Mouse (Mus musculus) kidney, adult 2 months (tissue): ENCODE measurements around the gene Krtdap. TPM values are rescaled to one million over a fixed set of nuclear protein-coding genes. Genes with fewer than 3 reads are reported as not detected.
"Not testable (repeated sequence)": the region's sequence is repeated elsewhere in the genome, so short reads cannot be mapped to it uniquely, and the experiment has no call there.

ENCODE experiments used
- DNase-seq: peaks from one replicate; pipeline ENCODE4 v3.0.0; 2021
- H3K27ac ChIP-seq: fragments of 200-500 bp; 2 replicates; pipeline ENCODE4 v1.5.1; 2012; ENCODE audit warnings: low read depth, low read length, control low read depth, inconsistent platforms; ENCODE audit not compliant: insufficient read depth
- H3K27me3 ChIP-seq: fragments of 200-500 bp; replicated peaks from 2 replicates; pipeline ENCODE4 v1.6.1; 2012; ENCODE audit warnings: mild to moderate bottlenecking, moderate library complexity, low read length, inconsistent platforms; ENCODE audit not compliant: control insufficient read depth, insufficient read depth
- H3K36me3 ChIP-seq: fragments of 200-500 bp; 2 replicates; pipeline ENCODE4 v1.6.1; 2012; ENCODE audit warnings: mild to moderate bottlenecking, moderate library complexity, low read length, inconsistent platforms; ENCODE audit not compliant: control insufficient read depth, insufficient read depth
- H3K4me1 ChIP-seq: fragments of 200-500 bp; 2 replicates; pipeline ENCODE4 v1.6.1; 2011; ENCODE audit warnings: low read length; ENCODE audit not compliant: control insufficient read depth, insufficient read depth
- H3K4me3 ChIP-seq: fragments of 200-500 bp; 2 replicates; pipeline ENCODE4 v1.5.1; 2011; ENCODE audit warnings: mild to moderate bottlenecking, low read depth, low read length, control low read depth; ENCODE audit not compliant: insufficient read depth
- CTCF ChIP-seq: fragments of 200-500 bp; conservative IDR thresholded peaks from 2 replicates; pipeline ENCODE4 v1.5.1; 2011; ENCODE audit warnings: low read depth, mild to moderate bottlenecking, control low read depth, low read length, moderate library complexity, mixed read lengths; ENCODE audit not compliant: insufficient read depth, insufficient read length
- POLR2A ChIP-seq: fragments of 200-500 bp; IDR thresholded peaks from one replicate; pipeline ENCODE4 v1.6.1; 2011; ENCODE audit warnings: low read depth, low read length, control low read depth
- WGBS: fragments of 180-500 bp; shearing (Covaris S2); methylation state at CpG from one replicate; pipeline ENCODE4 v1.1.7; 2018; 5-methylcytosine and 5-hydroxymethylcytosine counted together
- polyA plus RNA-seq: library from polyadenylated mRNA; depleted of rRNA; stranded (reverse); fragments of >200 nt; gene quantifications from 2 replicates; pipeline ENCODE4 v1.2.3, GENCODE M21; 2012; rRNA removed

Krtdap gene
- polyA plus RNA-seq = 0.50 TPM in 1 of 2 replicates, not detected in the other

DNA sequence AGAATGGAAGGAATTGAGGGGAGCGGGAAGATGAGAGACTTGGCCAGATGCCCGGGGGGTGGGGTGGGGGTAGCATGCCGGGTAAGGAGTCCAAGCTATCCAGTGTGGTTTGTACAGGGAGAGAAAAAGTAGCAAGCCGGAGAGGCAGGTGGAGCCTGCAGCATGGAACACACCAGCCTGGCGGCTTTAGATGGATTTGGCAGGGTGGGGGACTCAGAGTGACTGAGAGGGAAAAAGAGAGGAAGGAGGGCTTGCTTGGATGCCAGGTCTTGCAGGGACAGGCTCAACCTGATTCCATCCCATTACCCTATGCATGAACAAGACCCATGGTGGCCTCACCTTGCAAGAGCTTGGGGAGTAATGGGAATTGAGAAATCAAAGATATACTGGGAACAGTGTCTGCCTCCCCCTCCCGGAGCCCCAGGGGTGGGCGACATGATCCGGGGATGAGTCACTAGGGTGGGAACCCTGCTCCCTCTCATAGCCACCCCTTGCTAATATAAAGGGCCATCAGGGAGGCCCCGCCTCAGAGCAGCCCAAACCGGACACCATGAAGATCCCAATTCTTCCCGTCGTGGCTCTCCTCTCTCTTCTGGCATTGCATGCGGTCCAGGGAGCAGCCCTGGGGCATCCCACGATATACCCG, at the start of gene Krtdap:
Krtdap (plus strand) TSS at position 520 of the 646 bp plus-strand sequence.
- no peaks in the 10 kb centered on the region for H3K36me3 ChIP-seq
- TF ChIP-seq POLR2A (no peak), CTCF (no peak)
- 47% methylated on average over 15 of the region's 15 CpGs for WGBS
- no peak for DNase-seq
- no peak within 1 kb of the TSS for H3K4me3 ChIP-seq
- no peak within 1 kb of the TSS for H3K27ac ChIP-seq
- H3K27me3 ChIP-seq = no peaks in the 10 kb centered on the region
- H3K4me1 ChIP-seq = no peaks in the 10 kb centered on the region

DNA sequence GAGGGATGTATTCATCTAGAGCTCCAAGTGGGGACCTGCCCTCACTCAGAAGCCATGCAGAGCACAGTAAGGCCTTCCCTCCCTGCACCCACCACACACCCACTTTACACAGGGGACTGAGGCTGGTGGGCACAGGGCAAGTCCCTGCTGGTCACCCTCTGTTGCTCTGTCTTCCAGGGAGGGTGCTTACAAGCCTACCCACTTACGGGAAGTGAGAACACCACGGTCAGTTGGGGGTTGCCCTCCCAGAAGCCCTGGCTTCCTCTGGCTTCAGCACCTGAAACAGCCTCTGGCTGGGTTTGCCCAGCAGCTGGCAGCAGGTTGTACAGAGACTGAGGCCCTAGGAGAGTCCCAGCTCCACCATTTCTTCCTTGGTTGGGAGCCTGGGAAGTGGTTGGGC, 45.1 kb upstream of the Krtdap start:
- WGBS = 72% methylated on average over 2 of the region's 2 CpGs
- H3K27me3 ChIP-seq = not testable (repeated sequence)

DNA sequence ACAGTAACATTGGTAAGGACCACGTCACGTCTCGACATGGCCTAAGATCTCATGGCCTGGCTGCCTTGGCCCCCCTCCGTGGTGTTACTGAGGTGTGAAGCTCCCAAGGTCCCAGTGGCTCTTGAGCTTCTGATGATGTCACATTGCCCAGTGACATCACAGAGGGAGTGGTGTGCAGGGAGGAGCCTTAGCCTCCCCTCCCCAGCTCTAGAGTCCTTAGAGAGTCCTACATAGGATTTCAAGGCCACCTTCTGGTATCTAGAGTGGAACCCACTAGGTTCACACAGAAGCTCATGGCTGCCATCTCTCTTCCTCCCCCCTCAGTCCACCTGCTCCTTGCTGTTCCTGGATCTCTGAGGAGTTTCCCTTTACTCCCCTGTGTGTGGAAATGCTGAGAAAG, 44.1 kb upstream of the Krtdap start, which contains the start of gene Gapdhs:
Gapdhs (minus strand) TSS at position 65 of the 400 bp plus-strand sequence.
- H3K4me3 ChIP-seq, DNase-seq, H3K36me3 ChIP-seq, H3K27me3 ChIP-seq, H3K4me1 ChIP-seq, H3K27ac ChIP-seq: not testable (repeated sequence)
- 91% methylated on average over 4 of the region's 4 CpGs for WGBS

More for the DNA sequence above, 45.1 kb upstream of the Krtdap start:
- H3K4me3 ChIP-seq, H3K36me3 ChIP-seq, DNase-seq, H3K4me1 ChIP-seq, H3K27ac ChIP-seq: not testable (repeated sequence)

DNA sequence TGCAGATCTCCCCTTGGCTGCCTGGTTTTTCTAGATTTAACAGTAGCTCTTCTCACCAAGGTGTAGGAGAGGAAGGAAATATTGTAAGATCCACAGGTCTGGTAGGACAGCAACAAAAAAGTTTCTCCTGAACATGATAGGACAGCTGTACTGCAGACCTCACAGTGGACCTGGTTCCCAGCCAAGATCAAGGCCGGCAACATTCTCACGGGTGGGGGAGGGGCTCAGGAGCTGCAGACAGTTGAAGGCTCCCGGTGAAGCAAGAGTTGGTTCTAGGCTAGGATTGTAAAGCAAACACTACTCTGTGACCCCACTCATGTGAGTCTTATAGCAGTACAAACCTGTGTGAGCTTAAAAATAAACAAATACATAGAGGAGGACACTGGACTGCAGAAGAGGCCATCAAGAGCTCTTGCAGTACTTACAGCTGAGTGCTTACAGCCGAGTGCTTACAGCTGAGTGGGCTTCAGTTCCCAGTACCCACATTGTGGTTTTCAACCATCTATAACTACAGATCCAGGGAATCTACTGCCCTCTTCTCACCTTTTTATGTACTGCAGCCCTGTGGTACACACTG, 43.6 kb upstream of the Krtdap start:
- no peak overlapping the region for H3K27ac ChIP-seq
- no peaks in the 10 kb centered on the region for H3K36me3 ChIP-seq
- peak; percentile 25 for DNase-seq
- WGBS = 25% methylated on average over 4 of the region's 4 CpGs
- H3K4me3 ChIP-seq = no peak overlapping the region
- H3K27me3 ChIP-seq = no peaks in the 10 kb centered on the region
- no peaks in the 10 kb centered on the region for H3K4me1 ChIP-seq
- no peak for TF ChIP-seq CTCF
- no peak for TF ChIP-seq POLR2A

DNA sequence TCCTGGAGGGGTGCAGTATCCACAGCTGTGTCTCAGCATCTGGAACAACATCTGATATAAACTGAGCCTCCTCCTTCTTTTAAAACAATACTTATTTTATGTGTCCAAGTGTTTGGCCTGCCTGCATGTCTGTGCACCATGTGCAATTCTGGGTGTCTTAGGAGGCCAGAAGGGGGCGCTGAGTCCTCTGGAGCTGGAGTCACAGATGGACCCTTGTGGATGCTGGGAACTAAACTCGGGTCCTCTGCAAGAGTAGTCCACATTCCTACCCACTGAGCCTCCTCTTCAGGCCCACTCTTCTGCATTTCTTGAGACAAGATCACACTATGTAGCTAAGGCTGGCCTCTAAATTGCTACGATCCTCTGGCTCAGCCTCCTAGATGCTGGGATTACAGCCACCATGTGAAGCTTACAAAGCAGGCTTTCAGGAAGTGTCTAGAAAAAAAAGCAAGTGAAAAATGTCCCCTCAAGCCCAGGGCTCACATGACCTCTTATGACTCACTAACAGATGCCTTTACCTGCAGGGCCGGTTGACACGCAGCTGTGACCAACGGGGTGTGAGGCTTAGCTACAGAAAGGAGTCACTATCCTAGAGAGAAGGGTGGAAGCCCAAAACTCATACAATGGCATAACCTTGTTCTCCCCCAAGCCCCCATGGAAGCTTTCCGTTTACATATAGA, 40.0 kb upstream of the Krtdap start:
- Histone ChIP-seq H3K4me3 (no peak overlapping the region), H3K36me3 (no peaks in the 10 kb centered on the region), H3K4me1 (no peaks in the 10 kb centered on the region), H3K27ac (no peak overlapping the region), H3K27me3 (no peaks in the 10 kb centered on the region)
- no peak for DNase-seq
- 67% methylated on average over 7 of the region's 7 CpGs for WGBS
- TF ChIP-seq CTCF (peak; percentile 17; the same call in 1 of the 2 replicates), POLR2A (no peak)

DNA sequence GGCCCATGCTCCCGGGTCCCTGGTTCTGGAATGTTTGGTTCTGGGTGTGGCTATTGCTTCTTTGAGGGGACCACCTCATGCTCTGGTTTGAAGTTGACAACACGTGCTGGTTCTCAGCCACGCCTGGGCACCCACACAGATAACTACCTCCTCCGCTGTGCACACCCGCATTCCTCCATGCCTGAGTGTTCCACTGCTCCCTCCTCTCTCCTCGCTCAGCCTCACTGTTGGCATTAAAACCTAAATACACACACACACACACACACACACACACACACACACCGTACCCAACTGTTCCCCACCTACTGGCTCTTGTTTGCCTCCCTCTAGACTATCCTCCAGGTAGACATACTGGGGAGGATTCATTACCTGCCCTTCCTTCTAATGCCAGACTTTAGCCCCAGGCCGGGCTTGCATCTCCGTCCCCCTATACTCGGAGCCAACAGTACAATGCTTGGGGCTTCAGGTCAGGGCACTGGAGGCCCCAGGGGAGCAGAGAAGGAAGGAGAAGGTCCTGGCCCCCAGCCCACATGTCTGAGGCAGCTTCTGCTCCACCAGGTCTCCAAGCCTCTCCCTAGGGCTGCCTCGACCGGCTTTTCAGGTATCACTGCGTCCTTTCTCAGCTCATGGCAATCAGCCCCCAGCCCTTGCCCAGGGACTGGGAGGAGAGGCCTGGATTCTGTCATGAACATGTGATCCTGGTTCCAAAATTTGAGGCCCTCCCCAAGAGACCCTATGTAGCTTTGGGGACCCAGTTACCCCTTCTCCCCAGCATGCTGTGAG, 37.7 kb upstream of the Krtdap start:
- Histone ChIP-seq H3K36me3 (no peaks in the 10 kb centered on the region), H3K4me1 (no peaks in the 10 kb centered on the region), H3K27ac (no peak overlapping the region), H3K27me3 (no peaks in the 10 kb centered on the region), H3K4me3 (no peak overlapping the region)
- no peak for DNase-seq
- TF ChIP-seq CTCF (no peak), POLR2A (no peak)
- 62% methylated on average over 13 of the region's 13 CpGs for WGBS

DNA sequence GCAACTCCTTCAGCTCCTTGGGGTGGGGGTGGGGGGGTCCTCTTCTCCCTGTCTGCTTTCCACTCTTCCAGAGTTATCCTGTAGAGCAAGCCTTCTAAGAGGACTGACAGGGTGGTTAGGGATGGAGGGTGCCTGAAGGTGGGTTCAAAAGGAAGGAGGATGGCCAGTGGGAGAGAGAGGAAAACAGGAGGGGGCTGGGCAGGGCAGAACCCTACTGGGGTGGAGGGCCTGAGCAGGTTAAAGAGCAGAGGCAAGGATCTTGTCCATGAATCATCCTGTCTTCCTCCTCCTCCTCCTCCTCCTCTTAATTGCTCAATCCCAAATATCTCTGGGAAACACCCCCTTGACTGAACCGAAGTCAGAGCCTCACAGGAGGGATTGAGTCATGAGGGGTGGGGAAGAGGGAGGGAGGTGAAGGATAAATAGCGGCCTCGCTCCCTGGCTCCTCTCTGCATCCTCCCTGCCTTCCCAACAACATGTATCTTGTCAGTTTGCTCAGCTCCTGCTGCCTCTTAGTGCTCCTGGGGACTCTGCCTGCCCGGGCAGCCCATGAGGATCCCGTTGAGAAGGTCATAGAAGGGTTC, 36.5 kb upstream of the Krtdap start, which contains the start of gene Sbsn:
Sbsn (plus strand) TSS at position 386 of the 584 bp plus-strand sequence.
- 34% methylated on average over 5 of the region's 5 CpGs for WGBS
- DNase-seq = no peak
- Histone ChIP-seq H3K36me3 (no peaks in the 10 kb centered on the region), H3K4me1 (no peaks in the 10 kb centered on the region), H3K4me3 (no peak within 1 kb of the TSS), H3K27me3 (no peaks in the 10 kb centered on the region), H3K27ac (no peak within 1 kb of the TSS)
- TF ChIP-seq CTCF (no peak), POLR2A (no peak)
